ENCODE assay signal across 9 mouse cellular contexts in genomic region chr8:45359091-45359605, GRCm38 (mm10). TPM values are rescaled to one million over a fixed set of nuclear protein-coding genes. Genes with fewer than 3 reads are reported as not detected.
DNase-seq lines count a peak whose midpoint lies in the region; ATAC-seq and TF ChIP-seq lines count a peak whose summit lies in the region.
"Had no signal": no experiment of that assay in that cellular context is flagged by ENCODE, and none has a peak within 500 bp of the region (broad histone marks: within the 10 kb centered on the region; RNA-seq: fewer than 3 reads in every experiment).

No protein-coding gene starts in this region.

- no peaks in the 10 kb centered on the region for H3K27me3 ChIP-seq in heart, embryonic 15.5 days
- no peaks in the 10 kb centered on the region for H3K27me3 ChIP-seq in forebrain, postnatal 0 days (ENCODE audit: insufficient read depth, low read length)
- 0 out of 2 replicates have a peak, but pooled peaks cover 4% of the 10 kb centered on the region for H3K27me3 ChIP-seq in midbrain, embryonic 13.5 days

- no peak overlapping the region for H3K9ac ChIP-seq in heart, embryonic 15.5 days
- H3K9ac ChIP-seq in forebrain, postnatal 0 days: peak overlapping the region; percentile 87
- peak overlapping the region; percentile 83 for H3K9ac ChIP-seq in midbrain, embryonic 13.5 days (replicated peaks)

- DNase-seq in heart, adult 9 months (ENCODE audit: low spot score in 2 of 2): no peak
- peak; percentile 44 for DNase-seq in ZHBTc4 (ENCODE audit: low read depth, low spot score)
- no peak for DNase-seq in forebrain, postnatal 0 days
- DNase-seq in B cell, adult 2 months: no peak
- DNase-seq in thymus, postnatal 4 days: no peak
- no peak for DNase-seq in gastrocnemius, postnatal 25 days

- no peak overlapping the region for H3K27ac ChIP-seq in heart, embryonic 15.5 days
- peak overlapping the region; percentile 72 for H3K27ac ChIP-seq in forebrain, postnatal 0 days (ENCODE audit: low read depth, low read length)
- H3K27ac ChIP-seq in midbrain, embryonic 13.5 days: no peak overlapping the region

- H3K36me3 ChIP-seq in heart, embryonic 15.5 days: no peaks in the 10 kb centered on the region
- H3K36me3 ChIP-seq in forebrain, postnatal 0 days (ENCODE audit: insufficient read depth): no peaks in the 10 kb centered on the region
- H3K36me3 ChIP-seq in midbrain, embryonic 13.5 days: no peaks in the 10 kb centered on the region

- H3K4me2 ChIP-seq in heart, embryonic 15.5 days: peak overlapping the region; percentile 91; the same call in 1 of the 2 replicates
- H3K4me2 ChIP-seq in forebrain, postnatal 0 days (ENCODE audit: low read depth): peak overlapping the region; percentile 96
- peak overlapping the region; percentile 82 for H3K4me2 ChIP-seq in midbrain, embryonic 13.5 days (replicated peaks)

- TF ChIP-seq CTCF in forebrain, postnatal 0 days (IDR thresholded peaks at IDR 0.05; ENCODE audit: low read depth): peak; percentile 45; the same call in 1 of the 2 replicates

- no peaks in the 10 kb centered on the region for H3K4me1 ChIP-seq in heart, embryonic 15.5 days (replicated peaks)
- no peaks in the 10 kb centered on the region for H3K4me1 ChIP-seq in forebrain, postnatal 0 days (ENCODE audit: insufficient read depth)
- peaks cover 6% of the 10 kb centered on the region for H3K4me1 ChIP-seq in midbrain, embryonic 13.5 days (replicated peaks)

- no peak for ATAC-seq in heart, embryonic 15.5 days (replicated peaks; ENCODE audit: insufficient number of reproducible peaks, insufficient read depth, low FRiP score, low read depth)
- ATAC-seq in forebrain, postnatal 0 days: peak; percentile 14; the same call in 1 of the 2 replicates
- ATAC-seq in midbrain, embryonic 13.5 days: no peak

- WGBS in heart, embryonic 15.5 days: 80% methylated on average over 6 of the region's 6 CpGs
- WGBS in forebrain, postnatal 0 days: 75% methylated on average over 6 of the region's 6 CpGs
- WGBS in midbrain, embryonic 13.5 days: 87% methylated on average over 6 of the region's 6 CpGs

- H3K4me3 ChIP-seq in heart, embryonic 15.5 days: peak overlapping the region; percentile 66
- H3K4me3 ChIP-seq in forebrain, postnatal 0 days (ENCODE audit: low read depth, low read length): no peak overlapping the region
- H3K4me3 ChIP-seq in midbrain, embryonic 13.5 days (replicated peaks): peak overlapping the region; percentile 58; the same call in 1 of the 2 replicates

- no peaks in the 10 kb centered on the region for H3K9me3 ChIP-seq in heart, embryonic 15.5 days (replicated peaks)
- H3K9me3 ChIP-seq in forebrain, postnatal 0 days (ENCODE audit: low read length): no peaks in the 10 kb centered on the region
- no peaks in the 10 kb centered on the region for H3K9me3 ChIP-seq in midbrain, embryonic 13.5 days

RNA-seq across cellular contexts. Expression of gene Fam149a, which starts 22.9 kb away (rescaled TPM):
- 3.6 and 5.1 TPM in 2 replicates for polyA plus RNA-seq in heart, embryonic 15.5 days (2015; fragmentation: Nextera tagmentation; extraction: Ambion mirVana)
- 22.6 and 27.3 TPM in 2 replicates for total RNA-seq in forebrain, postnatal 0 days (2014; rRNA removed)
- polyA plus RNA-seq in forebrain, postnatal 0 days (2015; fragmentation: Nextera tagmentation; extraction: Ambion mirVana): 10.8 and 15.0 TPM in 2 replicates
- polyA plus RNA-seq in midbrain, embryonic 13.5 days (2015; fragmentation: Nextera tagmentation; extraction: Ambion mirVana): 4.9 TPM in 2 replicates
- total RNA-seq in gastrocnemius, postnatal 25 days (2021): 1 to 10 TPM; 2.6 to 3.1 TPM

RNA-seq across cellular contexts. Expression of gene Cyp4v3, which starts 26.1 kb away (rescaled TPM):
- 0.60 and 1.0 TPM in 2 replicates for polyA plus RNA-seq in heart, embryonic 15.5 days (2015; fragmentation: Nextera tagmentation; extraction: Ambion mirVana)
- total RNA-seq in forebrain, postnatal 0 days (2014; rRNA removed): 2.2 and 2.4 TPM in 2 replicates
- polyA plus RNA-seq in forebrain, postnatal 0 days (2015; fragmentation: Nextera tagmentation; extraction: Ambion mirVana): 1.8 and 2.1 TPM in 2 replicates
- 1.9 and 2.3 TPM in 2 replicates for polyA plus RNA-seq in midbrain, embryonic 13.5 days (2015; fragmentation: Nextera tagmentation; extraction: Ambion mirVana)
- 1 to 10 TPM in 1 of 2 experiments, under 1 TPM in 1; 0.51 to 1.4 TPM for total RNA-seq in gastrocnemius, postnatal 25 days (2021)

RNA-seq across cellular contexts. Expression of gene Gm45753, which starts 50.9 kb away (rescaled TPM):
- polyA plus RNA-seq in heart, embryonic 15.5 days (2015; fragmentation: Nextera tagmentation; extraction: Ambion mirVana): 0.29 TPM in 1 of 2 replicates, not detected in the other
- not detected in 2 replicates for total RNA-seq in forebrain, postnatal 0 days (2014; rRNA removed)
- 0.08 and 0.13 TPM in 2 replicates for polyA plus RNA-seq in forebrain, postnatal 0 days (2015; fragmentation: Nextera tagmentation; extraction: Ambion mirVana)
- not detected in 2 replicates for polyA plus RNA-seq in midbrain, embryonic 13.5 days (2015; fragmentation: Nextera tagmentation; extraction: Ambion mirVana)
- total RNA-seq in gastrocnemius, postnatal 25 days (2021): not detected
- total RNA-seq: ES-E14 had no signal

RNA-seq across cellular contexts. Expression of gene Tlr3, which starts 51.7 kb away (rescaled TPM):
- 2.4 and 2.5 TPM in 2 replicates for polyA plus RNA-seq in heart, embryonic 15.5 days (2015; fragmentation: Nextera tagmentation; extraction: Ambion mirVana)
- total RNA-seq in forebrain, postnatal 0 days (2014; rRNA removed): 0.95 and 1.3 TPM in 2 replicates
- 1.1 and 1.3 TPM in 2 replicates for polyA plus RNA-seq in forebrain, postnatal 0 days (2015; fragmentation: Nextera tagmentation; extraction: Ambion mirVana)
- 0.46 and 1.0 TPM in 2 replicates for polyA plus RNA-seq in midbrain, embryonic 13.5 days (2015; fragmentation: Nextera tagmentation; extraction: Ambion mirVana)
- total RNA-seq in gastrocnemius, postnatal 25 days (2021): 1 to 10 TPM; 1.0 to 1.2 TPM
